Mouse (Mus musculus): ENCODE measurements around the gene Myocd. TPM values are rescaled to one million over a fixed set of nuclear protein-coding genes. Genes with fewer than 3 reads are reported as not detected.

Myocd gene
- polyA plus RNA-seq, 1 experiment from 2014 or later = 3.0 TPM

GRCm38 (mm10) chr11:65160991-65161880, 108.6 kb downstream of the Myocd start:
- WGBS = 47% methylated on average over 7 of the region's 7 CpGs
- DNase-seq (ENCODE audit: low spot score) (peak; percentile 89), ATAC-seq (peak; percentile 92)
- Histone ChIP-seq H3K4me1 (ENCODE audit: insufficient read depth, low read depth, low read length) (0 out of 2 replicates have a peak, but pooled peaks cover 5% of the 10 kb centered on the region), H3K9me3 (ENCODE audit: low read length) (no peaks in the 10 kb centered on the region), H3K4me3 (ENCODE audit: low read depth, low read length) (peak overlapping the region; percentile 71), H3K9ac (replicated peaks; ENCODE audit: low read depth) (peak overlapping the region; percentile 63; the same call in 1 of the 2 replicates), H3K27me3 (replicated peaks; ENCODE audit: insufficient read depth, low read length) (no peaks in the 10 kb centered on the region), H3K4me2 (replicated peaks; ENCODE audit: low read depth, low read length) (peak overlapping the region; percentile 89), H3K27ac (ENCODE audit: low read length) (peak overlapping the region; percentile 88), H3K36me3 (ENCODE audit: insufficient read depth, low read length) (no peaks in the 10 kb centered on the region)
- peak; percentile 56 for TF ChIP-seq EP300 (IDR thresholded peaks at IDR 0.05)
- no peak for TF ChIP-seq CTCF (IDR thresholded peaks at IDR 0.05)

- Histone ChIP-seq H3K4me3 (ENCODE audit: low read depth, low read length) (no peak within 1 kb of the TSS), H3K9me3 (ENCODE audit: low read length) (no peaks in the 10 kb centered on the region), H3K4me2 (replicated peaks; ENCODE audit: low read depth, low read length) (peak within 1 kb of the TSS; percentile 35), H3K9ac (replicated peaks; ENCODE audit: low read depth) (no peak within 1 kb of the TSS), H3K27me3 (replicated peaks; ENCODE audit: insufficient read depth, low read length) (no peaks in the 10 kb centered on the region), H3K4me1 (ENCODE audit: insufficient read depth, low read depth, low read length) (0 out of 2 replicates have a peak, but pooled peaks cover 5% of the 10 kb centered on the region), H3K27ac (ENCODE audit: low read length) (peak within 1 kb of the TSS; percentile 88; the same call in 1 of the 2 replicates), H3K36me3 (ENCODE audit: insufficient read depth, low read length) (no peaks in the 10 kb centered on the region)
- TF ChIP-seq CTCF (IDR thresholded peaks at IDR 0.05) = no peak
- no peak for TF ChIP-seq EP300 (IDR thresholded peaks at IDR 0.05)
- no peak for DNase-seq (ENCODE audit: low spot score)
- ATAC-seq = no peak
- WGBS = 80% methylated on average over 5 of the region's 5 CpGs
Observed at GRCm38 (mm10) chr11:65159791-65160190, 110.0 kb downstream of the Myocd start, which contains the start of gene 1700086D15Rik. Gene 1700086D15Rik, minus strand, starts transcription at chr11:65159891.

- TF ChIP-seq CTCF (IDR thresholded peaks at IDR 0.05) = no peak
- no peak for TF ChIP-seq EP300 (IDR thresholded peaks at IDR 0.05)
- Histone ChIP-seq H3K9me3 (ENCODE audit: low read length) (no peaks in the 10 kb centered on the region), H3K36me3 (ENCODE audit: insufficient read depth, low read length) (no peaks in the 10 kb centered on the region), H3K9ac (replicated peaks; ENCODE audit: low read depth) (no peak overlapping the region), H3K4me1 (ENCODE audit: insufficient read depth, low read depth, low read length) (peaks cover 5% of the 10 kb centered on the region; the same call in 1 of the 2 replicates), H3K27ac (ENCODE audit: low read length) (no peak overlapping the region), H3K4me2 (replicated peaks; ENCODE audit: low read depth, low read length) (no peak overlapping the region), H3K4me3 (ENCODE audit: low read depth, low read length) (no peak overlapping the region), H3K27me3 (replicated peaks; ENCODE audit: insufficient read depth, low read length) (no peaks in the 10 kb centered on the region)
- ATAC-seq = no peak
- no peak for DNase-seq (ENCODE audit: low spot score)
- WGBS = 93% methylated on average over 5 of the region's 5 CpGs
Observed at GRCm38 (mm10) chr11:65158658-65158990, 111.2 kb downstream of the Myocd start.

GRCm38 (mm10) chr11:65157966-65158657, 111.7 kb downstream of the Myocd start:
- no peaks in the 10 kb centered on the region for H3K9me3 ChIP-seq (ENCODE audit: low read length)
- DNase-seq (ENCODE audit: low spot score) (no peak), ATAC-seq (no peak)
- 91% methylated on average over 20 of the region's 20 CpGs for WGBS
- no peaks in the 10 kb centered on the region for H3K36me3 ChIP-seq (ENCODE audit: insufficient read depth, low read length)
- no peak overlapping the region for H3K4me2 ChIP-seq (replicated peaks; ENCODE audit: low read depth, low read length)
- TF ChIP-seq CTCF (IDR thresholded peaks at IDR 0.05) = no peak
- TF ChIP-seq EP300 (IDR thresholded peaks at IDR 0.05) = no peak
- no peak overlapping the region for H3K4me3 ChIP-seq (ENCODE audit: low read depth, low read length)
- peaks cover 5% of the 10 kb centered on the region; the same call in 1 of the 2 replicates for H3K4me1 ChIP-seq (ENCODE audit: insufficient read depth, low read depth, low read length)
- no peak overlapping the region for H3K27ac ChIP-seq (ENCODE audit: low read length)
- H3K9ac ChIP-seq (replicated peaks; ENCODE audit: low read depth) = no peak overlapping the region
- no peaks in the 10 kb centered on the region for H3K27me3 ChIP-seq (replicated peaks; ENCODE audit: insufficient read depth, low read length)

- Histone ChIP-seq H3K4me2 (replicated peaks; ENCODE audit: low read depth, low read length) (no peak overlapping the region), H3K4me3 (ENCODE audit: low read depth, low read length) (no peak overlapping the region), H3K27me3 (replicated peaks; ENCODE audit: insufficient read depth, low read length) (no peaks in the 10 kb centered on the region), H3K9me3 (ENCODE audit: low read length) (no peaks in the 10 kb centered on the region), H3K9ac (replicated peaks; ENCODE audit: low read depth) (no peak overlapping the region), H3K36me3 (ENCODE audit: insufficient read depth, low read length) (no peaks in the 10 kb centered on the region), H3K27ac (ENCODE audit: low read length) (no peak overlapping the region), H3K4me1 (ENCODE audit: insufficient read depth, low read depth, low read length) (no peaks in the 10 kb centered on the region; the same call in 1 of the 2 replicates)
- ATAC-seq = no peak
- DNase-seq (ENCODE audit: low spot score) = no peak
- WGBS = 78% methylated on average over 5 of the region's 5 CpGs
- TF ChIP-seq CTCF (IDR thresholded peaks at IDR 0.05) (no peak), EP300 (IDR thresholded peaks at IDR 0.05) (no peak)
Observed at GRCm38 (mm10) chr11:65153006-65153405, 116.8 kb downstream of the Myocd start.

- no peak for TF ChIP-seq EP300 (IDR thresholded peaks at IDR 0.05)
- TF ChIP-seq CTCF (IDR thresholded peaks at IDR 0.05) = no peak
- no peak overlapping the region for H3K4me2 ChIP-seq (replicated peaks; ENCODE audit: low read depth, low read length)
- no peaks in the 10 kb centered on the region for H3K27me3 ChIP-seq (replicated peaks; ENCODE audit: insufficient read depth, low read length)
- no peak overlapping the region for H3K9ac ChIP-seq (replicated peaks; ENCODE audit: low read depth)
- no peaks in the 10 kb centered on the region for H3K9me3 ChIP-seq (ENCODE audit: low read length)
- H3K27ac ChIP-seq (ENCODE audit: low read length) = no peak overlapping the region
- H3K4me1 ChIP-seq (ENCODE audit: insufficient read depth, low read depth, low read length) = no peaks in the 10 kb centered on the region
- H3K4me3 ChIP-seq (ENCODE audit: low read depth, low read length) = no peak overlapping the region
- DNase-seq (ENCODE audit: low spot score) (no peak), ATAC-seq (no peak)
- WGBS = 67% methylated on average over 7 of the region's 7 CpGs
- H3K36me3 ChIP-seq (ENCODE audit: insufficient read depth, low read length) = no peaks in the 10 kb centered on the region
Observed at GRCm38 (mm10) chr11:65148441-65148840, 121.3 kb downstream of the Myocd start.
